Mouse (Mus musculus) limb, embryonic 10.5 days (tissue): ENCODE data around the gene Parm1. TPM values are rescaled to one million over a fixed set of nuclear protein-coding genes. Genes with fewer than 3 reads are reported as not detected.

Experiments used
- DNase-seq: peaks from one replicate; pipeline ENCODE4 v3.0.0-alpha.2; 2017; ENCODE audit warnings: low spot score
- H3K27ac ChIP-seq: fragments of 300-500 bp; sonication (generic); 2 replicates; pipeline ENCODE4 v1.5.1; 2016; ENCODE audit warnings: mild to moderate bottlenecking
- H3K27me3 ChIP-seq: fragments of 300-500 bp; sonication (generic); 2 replicates; pipeline ENCODE4 v1.6.1; 2016; ENCODE audit warnings: low read depth, mild to moderate bottlenecking; ENCODE audit not compliant: poor library complexity, severe bottlenecking
- H3K36me3 ChIP-seq: fragments of 300-500 bp; sonication (generic); 2 replicates; pipeline ENCODE4 v1.6.1; 2016; ENCODE audit warnings: mild to moderate bottlenecking, moderate library complexity
- H3K4me1 ChIP-seq: fragments of 300-500 bp; sonication (generic); 2 replicates; pipeline ENCODE4 v1.6.1; 2016
- H3K4me3 ChIP-seq: fragments of 300-500 bp; sonication (generic); 2 replicates; pipeline ENCODE4 v1.5.1; 2016; ENCODE audit warnings: mild to moderate bottlenecking, moderate library complexity
- H3K9me3 ChIP-seq: fragments of 300-500 bp; sonication (generic); replicated peaks from 2 replicates; pipeline ENCODE4 v1.6.1; 2016; ENCODE audit warnings: mild to moderate bottlenecking
- WGBS: fragments of 180-500 bp; shearing (Covaris S2); methylation state at CpG from one replicate; pipeline ENCODE4 v1.1.7; 2016; 5-methylcytosine and 5-hydroxymethylcytosine counted together
- polyA plus RNA-seq: library from polyadenylated mRNA; unstranded; fragments of >200 nt; fragmentation: Nextera tagmentation; extraction: Ambion mirVana; gene quantifications from 2 replicates; pipeline ENCODE4 v1.2.1, GENCODE M21; 2016

Gene Parm1
- polyA plus RNA-seq = 3.6 and 4.8 TPM in 2 replicates

- Histone ChIP-seq H3K9me3 (no peaks in the 10 kb centered on the region), H3K36me3 (no peaks in the 10 kb centered on the region), H3K27me3 (peaks cover 27% of the 10 kb centered on the region), H3K4me3 (peak within 1 kb of the TSS; percentile 64), H3K27ac (peak within 1 kb of the TSS; percentile 57), H3K4me1 (peaks cover 30% of the 10 kb centered on the region)
- peak; percentile 91 for DNase-seq
- WGBS = under 1% methylated on average over 42 of the region's 48 CpGs
These were observed at the start of gene Parm1 for GRCm38 (mm10) chr5:91517480-91518301. TSS of gene Parm1 (plus strand) at chr5:91517615.

- no peaks in the 10 kb centered on the region for H3K27me3 ChIP-seq
- H3K4me3 ChIP-seq = no peak overlapping the region
- WGBS = 97% methylated on average over 7 of the region's 7 CpGs
- H3K36me3 ChIP-seq = no peaks in the 10 kb centered on the region
- no peak for DNase-seq
- no peaks in the 10 kb centered on the region for H3K9me3 ChIP-seq
- no peak overlapping the region for H3K27ac ChIP-seq
- H3K4me1 ChIP-seq = no peaks in the 10 kb centered on the region
These were observed 42.2 kb upstream of the Parm1 start for GRCm38 (mm10) chr5:91475241-91475640.

GRCm38 (mm10) chr5:91476863-91477262 is 40.6 kb upstream of the Parm1 start:
- no peak for DNase-seq
- Histone ChIP-seq H3K36me3 (no peaks in the 10 kb centered on the region), H3K4me3 (no peak overlapping the region), H3K9me3 (no peaks in the 10 kb centered on the region), H3K27me3 (no peaks in the 10 kb centered on the region), H3K4me1 (no peaks in the 10 kb centered on the region), H3K27ac (no peak overlapping the region)
- WGBS = 91% methylated on average over 7 of the region's 7 CpGs

- Histone ChIP-seq H3K36me3 (no peaks in the 10 kb centered on the region), H3K4me1 (no peaks in the 10 kb centered on the region), H3K9me3 (no peaks in the 10 kb centered on the region), H3K4me3 (no peak overlapping the region), H3K27ac (no peak overlapping the region), H3K27me3 (no peaks in the 10 kb centered on the region)
- DNase-seq = no peak
- WGBS = 89% methylated on average over 4 of the region's 4 CpGs
These were observed 38.7 kb upstream of the Parm1 start for GRCm38 (mm10) chr5:91478673-91479072.

- H3K4me3 ChIP-seq = no peak overlapping the region
- H3K27ac ChIP-seq = no peak overlapping the region
- no peaks in the 10 kb centered on the region for H3K4me1 ChIP-seq
- H3K27me3 ChIP-seq = no peaks in the 10 kb centered on the region
- H3K36me3 ChIP-seq = no peaks in the 10 kb centered on the region
- no peak for DNase-seq
- no peaks in the 10 kb centered on the region for H3K9me3 ChIP-seq
- WGBS = 74% methylated on average over 1 of the region's 1 CpGs
These were observed 37.3 kb upstream of the Parm1 start for GRCm38 (mm10) chr5:91480129-91480528.

- Histone ChIP-seq H3K4me3 (no peak overlapping the region), H3K4me1 (no peaks in the 10 kb centered on the region), H3K36me3 (no peaks in the 10 kb centered on the region), H3K9me3 (no peaks in the 10 kb centered on the region), H3K27ac (no peak overlapping the region), H3K27me3 (no peaks in the 10 kb centered on the region)
- 98% methylated on average over 1 of the region's 1 CpGs for WGBS
- DNase-seq = no peak
These were observed 33.1 kb upstream of the Parm1 start for GRCm38 (mm10) chr5:91484324-91484723.

GRCm38 (mm10) chr5:91494456-91494855 is 23.0 kb upstream of the Parm1 start:
- no peaks in the 10 kb centered on the region for H3K9me3 ChIP-seq
- no peak overlapping the region for H3K27ac ChIP-seq
- 51% methylated on average over 5 of the region's 5 CpGs for WGBS
- no peak overlapping the region for H3K4me3 ChIP-seq
- no peaks in the 10 kb centered on the region for H3K27me3 ChIP-seq
- H3K4me1 ChIP-seq = no peaks in the 10 kb centered on the region
- DNase-seq = no peak
- H3K36me3 ChIP-seq = no peaks in the 10 kb centered on the region

- no peak overlapping the region for H3K4me3 ChIP-seq
- H3K36me3 ChIP-seq = no peaks in the 10 kb centered on the region
- 74% methylated on average over 1 of the region's 1 CpGs for WGBS
- H3K27ac ChIP-seq = no peak overlapping the region
- H3K27me3 ChIP-seq = no peaks in the 10 kb centered on the region
- DNase-seq = no peak
- H3K9me3 ChIP-seq = no peaks in the 10 kb centered on the region
- H3K4me1 ChIP-seq = no peaks in the 10 kb centered on the region
These were observed 16.1 kb upstream of the Parm1 start for GRCm38 (mm10) chr5:91501361-91501760.

GRCm38 (mm10) chr5:91502366-91502765 is 15.0 kb upstream of the Parm1 start:
- DNase-seq = no peak
- Histone ChIP-seq H3K36me3 (no peaks in the 10 kb centered on the region), H3K27me3 (no peaks in the 10 kb centered on the region), H3K9me3 (no peaks in the 10 kb centered on the region), H3K4me1 (no peaks in the 10 kb centered on the region), H3K4me3 (no peak overlapping the region), H3K27ac (no peak overlapping the region)
- 86% methylated on average over 2 of the region's 2 CpGs for WGBS

GRCm38 (mm10) chr5:91504320-91504922 is 13.0 kb upstream of the Parm1 start:
- no peak overlapping the region for H3K27ac ChIP-seq
- H3K36me3 ChIP-seq = no peaks in the 10 kb centered on the region
- no peaks in the 10 kb centered on the region for H3K9me3 ChIP-seq
- no peak overlapping the region for H3K4me3 ChIP-seq
- H3K27me3 ChIP-seq = no peaks in the 10 kb centered on the region
- DNase-seq = no peak
- H3K4me1 ChIP-seq = peaks cover 2% of the 10 kb centered on the region; the same call in 1 of the 2 replicates
- 53% methylated on average over 5 of the region's 5 CpGs for WGBS

- H3K4me1 ChIP-seq = peaks cover 30% of the 10 kb centered on the region
- H3K9me3 ChIP-seq = no peaks in the 10 kb centered on the region
- peak overlapping the region; percentile 57; the same call in 1 of the 2 replicates for H3K27ac ChIP-seq
- H3K4me3 ChIP-seq = peak overlapping the region; percentile 64
- H3K36me3 ChIP-seq = no peaks in the 10 kb centered on the region
- DNase-seq = no peak
- H3K27me3 ChIP-seq = peaks cover 27% of the 10 kb centered on the region
- WGBS = 24% methylated on average over 6 of the region's 6 CpGs
These were observed 338 bp upstream of the Parm1 start for GRCm38 (mm10) chr5:91517077-91517476.

GRCm38 (mm10) chr5:91518302-91518790 is 931 bp downstream of the Parm1 start:
- Histone ChIP-seq H3K27me3 (peaks cover 27% of the 10 kb centered on the region), H3K4me3 (peak overlapping the region; percentile 64), H3K27ac (no peak overlapping the region), H3K4me1 (peaks cover 30% of the 10 kb centered on the region), H3K36me3 (no peaks in the 10 kb centered on the region), H3K9me3 (no peaks in the 10 kb centered on the region)
- 5% methylated on average over 16 of the region's 16 CpGs for WGBS
- DNase-seq = peak; percentile 45

GRCm38 (mm10) chr5:91518946-91519345 is 1.5 kb downstream of the Parm1 start:
- DNase-seq = no peak
- 34% methylated on average over 7 of the region's 7 CpGs for WGBS
- H3K4me3 ChIP-seq = peak overlapping the region; percentile 64
- H3K27me3 ChIP-seq = peaks cover 27% of the 10 kb centered on the region
- no peaks in the 10 kb centered on the region for H3K36me3 ChIP-seq
- no peaks in the 10 kb centered on the region for H3K9me3 ChIP-seq
- peaks cover 30% of the 10 kb centered on the region for H3K4me1 ChIP-seq
- no peak overlapping the region for H3K27ac ChIP-seq
